Comparison of ENCODE assay signal across 16 mouse cellular contexts in the genomic region with DNA sequence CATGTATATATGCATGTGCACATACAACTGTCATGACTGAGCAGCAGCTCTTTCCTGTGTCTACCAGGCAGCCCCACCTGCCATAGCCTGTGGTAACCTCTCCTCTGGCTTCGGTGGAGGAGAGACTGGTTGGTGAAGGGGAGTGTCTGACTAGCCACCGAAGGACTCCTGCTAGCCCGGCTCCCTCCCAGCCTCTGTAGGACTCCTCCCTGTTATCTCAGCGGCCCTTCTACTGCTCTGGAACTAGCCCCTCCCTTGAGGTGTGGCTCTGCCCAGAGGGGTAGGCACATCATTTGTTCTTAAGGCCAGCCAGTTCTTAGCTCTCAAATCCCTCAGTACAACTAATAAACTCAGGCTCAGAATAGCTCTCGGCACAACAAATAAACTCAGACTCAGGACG. TPM values are rescaled to one million over a fixed set of nuclear protein-coding genes. Genes with fewer than 3 reads are reported as not detected.
A peak's percentile ranks its signal among the peaks of the same experiment; 100 is the strongest.
DNase-seq lines count a peak whose midpoint lies in the region; ATAC-seq lines count a peak whose summit lies in the region.
"Had no signal": no experiment of that assay in that cellular context is flagged by ENCODE, and none has a peak within 500 bp of the region (broad histone marks: within the 10 kb centered on the region; RNA-seq: fewer than 3 reads in every experiment).

No protein-coding gene starts in this region.

- no peak overlapping the region for H3K4me3 ChIP-seq in kidney, embryonic 15.5 days (replicated peaks)
- peak overlapping the region; percentile 10; the same call in 1 of the 2 replicates for H3K4me3 ChIP-seq in liver, embryonic 12.5 days
- no peak overlapping the region for H3K4me3 ChIP-seq in stomach, embryonic 15.5 days (replicated peaks)
- no peak overlapping the region for H3K4me3 ChIP-seq in forebrain, embryonic 16.5 days (replicated peaks; ENCODE audit: low read length)
- H3K4me3 ChIP-seq: forebrain, embryonic 12.5 days; limb, embryonic 10.5 days had no signal

- peak; percentile 68; the same call in 1 of the 2 replicates for ATAC-seq in kidney, embryonic 15.5 days (replicated peaks; ENCODE audit: low FRiP score)
- peak; percentile 94 for ATAC-seq in liver, embryonic 12.5 days
- peak; percentile 89 for ATAC-seq in stomach, embryonic 15.5 days (ENCODE audit: insufficient read depth, low FRiP score, low read depth)
- no peak for ATAC-seq in forebrain, embryonic 16.5 days

- peaks cover 3% of the 10 kb centered on the region; the same call in 1 of the 2 replicates for H3K36me3 ChIP-seq in kidney, embryonic 15.5 days
- H3K36me3 ChIP-seq in liver, embryonic 12.5 days = peaks cover 16% of the 10 kb centered on the region
- H3K36me3 ChIP-seq in stomach, embryonic 15.5 days = no peaks in the 10 kb centered on the region
- H3K36me3 ChIP-seq in forebrain, embryonic 16.5 days (ENCODE audit: control insufficient read depth, insufficient read depth) = no peaks in the 10 kb centered on the region
- H3K36me3 ChIP-seq: forebrain, embryonic 12.5 days; limb, embryonic 10.5 days had no signal

- H3K4me1 ChIP-seq in kidney, embryonic 15.5 days = peaks cover 13% of the 10 kb centered on the region
- peaks cover 83% of the 10 kb centered on the region for H3K4me1 ChIP-seq in liver, embryonic 12.5 days
- H3K4me1 ChIP-seq in stomach, embryonic 15.5 days = peaks cover 10% of the 10 kb centered on the region; the same call in 1 of the 2 replicates
- H3K4me1 ChIP-seq in forebrain, embryonic 16.5 days (replicated peaks; ENCODE audit: control insufficient read depth, insufficient read depth, low read length) = peaks cover 9% of the 10 kb centered on the region

- WGBS in kidney, embryonic 15.5 days = 47% methylated on average over 6 of the region's 6 CpGs
- 24% methylated on average over 6 of the region's 6 CpGs for WGBS in liver, embryonic 12.5 days (ENCODE audit: insufficient replicate concordance)
- 35% methylated on average over 6 of the region's 6 CpGs for WGBS in stomach, embryonic 15.5 days
- 51% methylated on average over 6 of the region's 6 CpGs for WGBS in forebrain, embryonic 16.5 days

- DNase-seq in kidney, postnatal 14 days = no peak
- peak; percentile 86 for DNase-seq in ZHBTc4 (ENCODE audit: low read depth, low spot score)
- DNase-seq in right cerebral cortex, postnatal 36 days (ENCODE audit: low spot score in 2 of 2) = no peak
- DNase-seq: adrenal gland, postnatal 25 days; cerebellum, adult 2 months; gastrocnemius, postnatal 36 days; heart, postnatal 4 days; kidney, adult 8-10 months; lung, postnatal 10 days; midbrain, embryonic 14.5 days had no signal

- H3K9ac ChIP-seq in kidney, embryonic 15.5 days = no peak overlapping the region
- H3K9ac ChIP-seq in liver, embryonic 12.5 days = peak overlapping the region; percentile 59
- no peak overlapping the region for H3K9ac ChIP-seq in stomach, embryonic 15.5 days
- H3K9ac ChIP-seq in forebrain, embryonic 16.5 days (replicated peaks; ENCODE audit: low read depth, low read length) = no peak overlapping the region
- H3K9ac ChIP-seq: forebrain, embryonic 12.5 days had no signal

- H3K27ac ChIP-seq in kidney, embryonic 15.5 days = no peak overlapping the region
- H3K27ac ChIP-seq in liver, embryonic 12.5 days = peak overlapping the region; percentile 88
- H3K27ac ChIP-seq in stomach, embryonic 15.5 days = no peak overlapping the region
- no peak overlapping the region for H3K27ac ChIP-seq in forebrain, embryonic 16.5 days (ENCODE audit: low read length)
- H3K27ac ChIP-seq: forebrain, embryonic 12.5 days; limb, embryonic 10.5 days had no signal

- H3K27me3 ChIP-seq in kidney, embryonic 15.5 days = no peaks in the 10 kb centered on the region
- H3K27me3 ChIP-seq in liver, embryonic 12.5 days (replicated peaks) = no peaks in the 10 kb centered on the region
- no peaks in the 10 kb centered on the region for H3K27me3 ChIP-seq in stomach, embryonic 15.5 days (replicated peaks)
- no peaks in the 10 kb centered on the region for H3K27me3 ChIP-seq in forebrain, embryonic 16.5 days (replicated peaks; ENCODE audit: control insufficient read depth, insufficient read depth, low read length)

- no peak overlapping the region for H3K4me2 ChIP-seq in kidney, embryonic 15.5 days
- H3K4me2 ChIP-seq in liver, embryonic 12.5 days = peak overlapping the region; percentile 58
- no peak overlapping the region for H3K4me2 ChIP-seq in stomach, embryonic 15.5 days
- no peak overlapping the region for H3K4me2 ChIP-seq in forebrain, embryonic 16.5 days (ENCODE audit: low read length)
- H3K4me2 ChIP-seq: forebrain, embryonic 12.5 days had no signal

- H3K9me3 ChIP-seq in kidney, embryonic 15.5 days (replicated peaks) = no peaks in the 10 kb centered on the region
- no peaks in the 10 kb centered on the region for H3K9me3 ChIP-seq in liver, embryonic 12.5 days (replicated peaks)
- H3K9me3 ChIP-seq in stomach, embryonic 15.5 days = no peaks in the 10 kb centered on the region
- no peaks in the 10 kb centered on the region for H3K9me3 ChIP-seq in forebrain, embryonic 16.5 days (ENCODE audit: control insufficient read depth, low read length)
- H3K9me3 ChIP-seq: forebrain, embryonic 12.5 days; limb, embryonic 10.5 days had no signal

RNA-seq across cellular contexts. Expression of a gene that starts 7.3 kb away (rescaled TPM):
- polyA plus RNA-seq in kidney, embryonic 15.5 days (2015; fragmentation: Nextera tagmentation; extraction: Ambion mirVana) = 117 and 127 TPM in 2 replicates
- polyA plus RNA-seq in liver, embryonic 12.5 days (2016; fragmentation: Nextera tagmentation; extraction: Ambion mirVana) = 170 and 173 TPM in 2 replicates
- polyA plus RNA-seq in stomach, embryonic 15.5 days (2015; fragmentation: Nextera tagmentation; extraction: Ambion mirVana) = 116 and 121 TPM in 2 replicates
- 33.6 and 38.1 TPM in 2 replicates for polyA plus RNA-seq in forebrain, embryonic 16.5 days (2015; fragmentation: Nextera tagmentation; extraction: Ambion mirVana)

RNA-seq across cellular contexts. Expression of a gene that starts 9.9 kb away (rescaled TPM):
- 21.8 and 24.2 TPM in 2 replicates for polyA plus RNA-seq in kidney, embryonic 15.5 days (2015; fragmentation: Nextera tagmentation; extraction: Ambion mirVana)
- polyA plus RNA-seq in liver, embryonic 12.5 days (2016; fragmentation: Nextera tagmentation; extraction: Ambion mirVana) = 9.3 and 9.6 TPM in 2 replicates
- 12.1 and 15.0 TPM in 2 replicates for polyA plus RNA-seq in stomach, embryonic 15.5 days (2015; fragmentation: Nextera tagmentation; extraction: Ambion mirVana)
- polyA plus RNA-seq in forebrain, embryonic 16.5 days (2015; fragmentation: Nextera tagmentation; extraction: Ambion mirVana) = 32.5 and 35.0 TPM in 2 replicates

RNA-seq across cellular contexts. Expression of a gene that starts 45.4 kb away (rescaled TPM):
- polyA plus RNA-seq in kidney, embryonic 15.5 days (2015; fragmentation: Nextera tagmentation; extraction: Ambion mirVana) = 65.4 and 67.7 TPM in 2 replicates
- 38.1 and 40.0 TPM in 2 replicates for polyA plus RNA-seq in liver, embryonic 12.5 days (2016; fragmentation: Nextera tagmentation; extraction: Ambion mirVana)
- polyA plus RNA-seq in stomach, embryonic 15.5 days (2015; fragmentation: Nextera tagmentation; extraction: Ambion mirVana) = 60.3 and 60.8 TPM in 2 replicates
- polyA plus RNA-seq in forebrain, embryonic 16.5 days (2015; fragmentation: Nextera tagmentation; extraction: Ambion mirVana) = 56.6 and 61.2 TPM in 2 replicates
